10 mouse cellular contexts compared by ENCODE assay signal in genomic region chr14:73239857-73240256, GRCm38 (mm10). TPM values are rescaled to one million over a fixed set of nuclear protein-coding genes. Genes with fewer than 3 reads are reported as not detected.
A peak's percentile ranks its signal among the peaks of the same experiment; 100 is the strongest.
DNase-seq lines count a peak whose midpoint lies in the region; ATAC-seq and TF ChIP-seq lines count a peak whose summit lies in the region.
"Had no signal": no experiment of that assay in that cellular context is flagged by ENCODE, and none has a peak within 500 bp of the region (broad histone marks: within the 10 kb centered on the region; RNA-seq: fewer than 3 reads in every experiment).

No protein-coding gene starts in this region.

- no peaks in the 10 kb centered on the region for H3K9me3 ChIP-seq in forebrain, embryonic 10.5 days
- H3K9me3 ChIP-seq in forebrain, embryonic 16.5 days (ENCODE audit: control insufficient read depth, low read length), result no peaks in the 10 kb centered on the region
- no peaks in the 10 kb centered on the region for H3K9me3 ChIP-seq in intestine, postnatal 0 days (ENCODE audit: control insufficient read depth)
- no peaks in the 10 kb centered on the region for H3K9me3 ChIP-seq in intestine, embryonic 16.5 days (ENCODE audit: control insufficient read depth, low read length)
- H3K9me3 ChIP-seq in midbrain, embryonic 14.5 days (ENCODE audit: control insufficient read depth, low read length), result no peaks in the 10 kb centered on the region
- H3K9me3 ChIP-seq in midbrain, embryonic 13.5 days, result no peaks in the 10 kb centered on the region
- no peaks in the 10 kb centered on the region for H3K9me3 ChIP-seq in limb, embryonic 13.5 days

- no peaks in the 10 kb centered on the region for H3K27me3 ChIP-seq in forebrain, embryonic 10.5 days (ENCODE audit: poor library complexity, severe bottlenecking)
- H3K27me3 ChIP-seq in forebrain, embryonic 16.5 days (replicated peaks; ENCODE audit: control insufficient read depth, insufficient read depth, low read length), result no peaks in the 10 kb centered on the region
- H3K27me3 ChIP-seq in intestine, postnatal 0 days (replicated peaks; ENCODE audit: control insufficient read depth, insufficient read depth, low read length), result no peaks in the 10 kb centered on the region
- no peaks in the 10 kb centered on the region for H3K27me3 ChIP-seq in intestine, embryonic 16.5 days (replicated peaks; ENCODE audit: control insufficient read depth, insufficient read depth, low read length)
- no peaks in the 10 kb centered on the region for H3K27me3 ChIP-seq in midbrain, embryonic 14.5 days (ENCODE audit: control insufficient read depth, insufficient read depth, low read length)
- no peaks in the 10 kb centered on the region for H3K27me3 ChIP-seq in midbrain, embryonic 13.5 days
- no peaks in the 10 kb centered on the region for H3K27me3 ChIP-seq in limb, embryonic 13.5 days

- peaks cover 25% of the 10 kb centered on the region for H3K4me1 ChIP-seq in forebrain, embryonic 10.5 days
- peaks cover 7% of the 10 kb centered on the region for H3K4me1 ChIP-seq in forebrain, embryonic 16.5 days (replicated peaks; ENCODE audit: control insufficient read depth, insufficient read depth, low read length)
- no peaks in the 10 kb centered on the region for H3K4me1 ChIP-seq in intestine, postnatal 0 days (replicated peaks; ENCODE audit: control insufficient read depth, insufficient read depth, low read length)
- no peaks in the 10 kb centered on the region; the same call in 1 of the 2 replicates for H3K4me1 ChIP-seq in intestine, embryonic 16.5 days (ENCODE audit: control insufficient read depth, insufficient read depth, low read length)
- no peaks in the 10 kb centered on the region for H3K4me1 ChIP-seq in midbrain, embryonic 14.5 days (ENCODE audit: control insufficient read depth, insufficient read depth, low read length)
- peaks cover 16% of the 10 kb centered on the region for H3K4me1 ChIP-seq in midbrain, embryonic 13.5 days (replicated peaks)
- H3K4me1 ChIP-seq in limb, embryonic 13.5 days, result peaks cover 9% of the 10 kb centered on the region

- H3K9ac ChIP-seq in forebrain, embryonic 16.5 days (replicated peaks; ENCODE audit: low read depth, low read length), result no peak overlapping the region
- H3K9ac ChIP-seq in intestine, postnatal 0 days (ENCODE audit: low read depth, low read length), result no peak overlapping the region
- no peak overlapping the region for H3K9ac ChIP-seq in intestine, embryonic 16.5 days (ENCODE audit: low read depth, low read length)
- no peak overlapping the region for H3K9ac ChIP-seq in midbrain, embryonic 14.5 days (replicated peaks; ENCODE audit: low read length)
- no peak overlapping the region for H3K9ac ChIP-seq in midbrain, embryonic 13.5 days (replicated peaks)
- H3K9ac ChIP-seq in limb, embryonic 13.5 days, result no peak overlapping the region

- H3K4me3 ChIP-seq in forebrain, embryonic 10.5 days, result peak overlapping the region; percentile 63
- H3K4me3 ChIP-seq in forebrain, embryonic 16.5 days (replicated peaks; ENCODE audit: low read length), result no peak overlapping the region
- peak overlapping the region; percentile 48 for H3K4me3 ChIP-seq in intestine, postnatal 0 days (ENCODE audit: low read depth, low read length)
- H3K4me3 ChIP-seq in intestine, embryonic 16.5 days (ENCODE audit: low read length), result no peak overlapping the region
- no peak overlapping the region for H3K4me3 ChIP-seq in midbrain, embryonic 14.5 days (replicated peaks; ENCODE audit: low read depth, low read length)
- H3K4me3 ChIP-seq in midbrain, embryonic 13.5 days (replicated peaks), result no peak overlapping the region
- H3K4me3 ChIP-seq in limb, embryonic 13.5 days, result peak overlapping the region; percentile 17; the same call in 1 of the 2 replicates

- DNase-seq in forebrain, embryonic 10.5 days (ENCODE audit: extremely low spot score, low spot score), result no peak
- DNase-seq in midbrain, embryonic 14.5 days, result no peak
- DNase-seq: cerebellum, adult 2 months; lung, adult 18-20 months had no signal

- peak overlapping the region; percentile 94 for H3K27ac ChIP-seq in forebrain, embryonic 10.5 days
- no peak overlapping the region for H3K27ac ChIP-seq in forebrain, embryonic 16.5 days (ENCODE audit: low read length)
- H3K27ac ChIP-seq in intestine, postnatal 0 days (ENCODE audit: low read depth, low read length), result no peak overlapping the region
- no peak overlapping the region for H3K27ac ChIP-seq in intestine, embryonic 16.5 days (ENCODE audit: low read length)
- H3K27ac ChIP-seq in midbrain, embryonic 14.5 days (replicated peaks; ENCODE audit: low read depth, low read length), result no peak overlapping the region
- no peak overlapping the region for H3K27ac ChIP-seq in midbrain, embryonic 13.5 days
- no peak overlapping the region for H3K27ac ChIP-seq in limb, embryonic 13.5 days

- TF ChIP-seq CTCF in intestine, postnatal 0 days (IDR thresholded peaks at IDR 0.05; ENCODE audit: low read depth), result no peak

- ATAC-seq in forebrain, embryonic 16.5 days, result no peak
- no peak for ATAC-seq in intestine, postnatal 0 days
- ATAC-seq in intestine, embryonic 16.5 days, result no peak
- ATAC-seq in midbrain, embryonic 14.5 days (ENCODE audit: low FRiP score, low TSS enrichment), result no peak
- no peak for ATAC-seq in midbrain, embryonic 13.5 days
- no peak for ATAC-seq in limb, embryonic 13.5 days (ENCODE audit: low FRiP score, low read depth)
- no peak for ATAC-seq in inflammation-experienced regulatory T-cells, adult 6 months

- H3K36me3 ChIP-seq in forebrain, embryonic 10.5 days (replicated peaks), result peaks cover 28% of the 10 kb centered on the region
- H3K36me3 ChIP-seq in forebrain, embryonic 16.5 days (ENCODE audit: control insufficient read depth, insufficient read depth), result 0 out of 2 replicates have a peak, but pooled peaks cover 2% of the 10 kb centered on the region
- no peaks in the 10 kb centered on the region for H3K36me3 ChIP-seq in intestine, postnatal 0 days (ENCODE audit: control insufficient read depth, insufficient read depth)
- H3K36me3 ChIP-seq in intestine, embryonic 16.5 days (ENCODE audit: control insufficient read depth, insufficient read depth, low read length), result no peaks in the 10 kb centered on the region
- H3K36me3 ChIP-seq in midbrain, embryonic 14.5 days (ENCODE audit: control insufficient read depth, insufficient read depth, low read length), result no peaks in the 10 kb centered on the region
- peaks cover 8% of the 10 kb centered on the region; the same call in 1 of the 2 replicates for H3K36me3 ChIP-seq in midbrain, embryonic 13.5 days
- peaks cover 6% of the 10 kb centered on the region; the same call in 1 of the 2 replicates for H3K36me3 ChIP-seq in limb, embryonic 13.5 days

- H3K4me2 ChIP-seq in forebrain, embryonic 16.5 days (ENCODE audit: low read length), result no peak overlapping the region
- peak overlapping the region; percentile 61; the same call in 1 of the 2 replicates for H3K4me2 ChIP-seq in intestine, postnatal 0 days (replicated peaks; ENCODE audit: low read depth)
- H3K4me2 ChIP-seq in intestine, embryonic 16.5 days (ENCODE audit: low read depth, low read length), result no peak overlapping the region
- peak overlapping the region; percentile 39 for H3K4me2 ChIP-seq in midbrain, embryonic 14.5 days (ENCODE audit: low read length)
- no peak overlapping the region for H3K4me2 ChIP-seq in midbrain, embryonic 13.5 days (replicated peaks)
- H3K4me2 ChIP-seq in limb, embryonic 13.5 days (replicated peaks), result no peak overlapping the region

- whole genome bisulfite sequencing in forebrain, embryonic 10.5 days, result 62% methylated on average over 3 of the region's 3 CpGs
- WGBS in forebrain, embryonic 16.5 days, result 41% methylated on average over 3 of the region's 3 CpGs
- 11% methylated on average over 3 of the region's 3 CpGs for WGBS in intestine, postnatal 0 days
- WGBS in intestine, embryonic 16.5 days, result 23% methylated on average over 3 of the region's 3 CpGs
- 46% methylated on average over 3 of the region's 3 CpGs for WGBS in midbrain, embryonic 14.5 days
- 44% methylated on average over 3 of the region's 3 CpGs for WGBS in midbrain, embryonic 13.5 days
- 36% methylated on average over 3 of the region's 3 CpGs for WGBS in limb, embryonic 13.5 days

RNA-seq across cellular contexts. Expression of gene Lpar6, which starts 2.2 kb away (rescaled TPM):
- polyA plus RNA-seq in forebrain, embryonic 10.5 days (2016; fragmentation: Nextera tagmentation; extraction: Ambion mirVana), result 16.0 and 16.1 TPM in 2 replicates
- 3.9 and 5.0 TPM in 2 replicates for polyA plus RNA-seq in forebrain, embryonic 16.5 days (2015; fragmentation: Nextera tagmentation; extraction: Ambion mirVana)
- 7.8 and 8.1 TPM in 2 replicates for polyA plus RNA-seq in intestine, postnatal 0 days (2015; fragmentation: Nextera tagmentation; extraction: Ambion mirVana)
- 12.1 and 13.0 TPM in 2 replicates for polyA plus RNA-seq in intestine, embryonic 16.5 days (2015; fragmentation: Nextera tagmentation; extraction: Ambion mirVana)
- 3.3 and 5.7 TPM in 2 replicates for polyA plus RNA-seq in midbrain, embryonic 14.5 days (2014; fragmentation: Nextera tagmentation; extraction: Ambion mirVana)
- 7.4 and 8.6 TPM in 2 replicates for polyA plus RNA-seq in midbrain, embryonic 13.5 days (2015; fragmentation: Nextera tagmentation; extraction: Ambion mirVana)
- 13.9 and 15.6 TPM in 2 replicates for polyA plus RNA-seq in limb, embryonic 13.5 days (2015; fragmentation: Nextera tagmentation; extraction: Ambion mirVana)
- 10 to 100 TPM; 49.4 to 59.4 (median 52.7) TPM for polyA plus RNA-seq in inflammation-experienced regulatory T-cells, adult 6 months (2017; shearing (Covaris generic))

Comparison
In these comparisons a context has a peak if more than half of its experiments do, and no peak if none do; other contexts are left out.
1. H3K4me3 ChIP-seq: peak in forebrain, embryonic 10.5 days (single experiment), intestine, postnatal 0 days (single experiment) and limb, embryonic 13.5 days (single experiment); none in forebrain, embryonic 16.5 days (single experiment), intestine, embryonic 16.5 days (single experiment), midbrain, embryonic 14.5 days (single experiment) and midbrain, embryonic 13.5 days (single experiment).
2. H3K4me2 ChIP-seq: peak in intestine, postnatal 0 days (single experiment) and midbrain, embryonic 14.5 days (single experiment); none in forebrain, embryonic 16.5 days (single experiment), intestine, embryonic 16.5 days (single experiment), midbrain, embryonic 13.5 days (single experiment) and limb, embryonic 13.5 days (single experiment).